Comparison of ENCODE assay signal across 8 mouse cellular contexts in genomic region chr11:113618303-113618671, GRCm38 (mm10). TPM values are rescaled to one million over a fixed set of nuclear protein-coding genes. Genes with fewer than 3 reads are reported as not detected.
A peak's percentile ranks its signal among the peaks of the same experiment; 100 is the strongest.
DNase-seq lines count a peak whose midpoint lies in the region; ATAC-seq and TF ChIP-seq lines count a peak whose summit lies in the region.

No protein-coding gene starts in this region.

- H3K36me3 ChIP-seq in kidney, postnatal 0 days (ENCODE audit: insufficient read depth, low read length) = no peaks in the 10 kb centered on the region
- H3K36me3 ChIP-seq in embryonic facial prominence, embryonic 14.5 days (ENCODE audit: control insufficient read depth, insufficient read depth, low read length) = no peaks in the 10 kb centered on the region
- no peaks in the 10 kb centered on the region for H3K36me3 ChIP-seq in intestine, postnatal 0 days (ENCODE audit: control insufficient read depth, insufficient read depth)
- H3K36me3 ChIP-seq in neural tube, embryonic 12.5 days = no peaks in the 10 kb centered on the region

- 21% methylated on average over 4 of the region's 4 CpGs for WGBS in kidney, postnatal 0 days
- WGBS in embryonic facial prominence, embryonic 14.5 days = 20% methylated on average over 4 of the region's 4 CpGs
- 24% methylated on average over 4 of the region's 4 CpGs for WGBS in intestine, postnatal 0 days
- WGBS in neural tube, embryonic 12.5 days = 22% methylated on average over 4 of the region's 4 CpGs

- no peak for DNase-seq in kidney, postnatal 0 days (ENCODE audit: low spot score)
- no peak for DNase-seq in kidney, adult 11 months
- DNase-seq in embryonic facial prominence, embryonic 14.5 days (ENCODE audit: low spot score) = no peak
- DNase-seq in frontal cortex, adult 2 months (ENCODE audit: extremely low spot score in 1 of 2, low spot score in 1 of 2) = no peak
- DNase-seq in gastrocnemius, postnatal 25 days = no peak
- DNase-seq in adrenal gland, postnatal 25 days = no peak

- peak overlapping the region; percentile 30; the same call in 1 of the 2 replicates for H3K4me3 ChIP-seq in kidney, postnatal 0 days (replicated peaks; ENCODE audit: low read depth, low read length)
- peak overlapping the region; percentile 48 for H3K4me3 ChIP-seq in embryonic facial prominence, embryonic 14.5 days (ENCODE audit: low read depth, low read length)
- peak overlapping the region; percentile 43 for H3K4me3 ChIP-seq in intestine, postnatal 0 days (ENCODE audit: low read depth, low read length)
- peak overlapping the region; percentile 48; the same call in 1 of the 2 replicates for H3K4me3 ChIP-seq in neural tube, embryonic 12.5 days

- no peak for ATAC-seq in kidney, postnatal 0 days (replicated peaks; ENCODE audit: low FRiP score, low read depth)
- no peak for ATAC-seq in embryonic facial prominence, embryonic 14.5 days (ENCODE audit: low read depth)
- ATAC-seq in intestine, postnatal 0 days = no peak
- no peak for ATAC-seq in neural tube, embryonic 12.5 days (ENCODE audit: low FRiP score, low read depth)

- TF ChIP-seq CTCF in kidney, postnatal 0 days (IDR thresholded peaks at IDR 0.05; ENCODE audit: low read depth) = no peak
- no peak for TF ChIP-seq CTCF in intestine, postnatal 0 days (IDR thresholded peaks at IDR 0.05; ENCODE audit: low read depth)

- no peak overlapping the region for H3K9ac ChIP-seq in kidney, postnatal 0 days (ENCODE audit: low read depth, low read length)
- H3K9ac ChIP-seq in embryonic facial prominence, embryonic 14.5 days (ENCODE audit: low read depth, low read length) = no peak overlapping the region
- H3K9ac ChIP-seq in intestine, postnatal 0 days (ENCODE audit: low read depth, low read length) = no peak overlapping the region
- peak overlapping the region; percentile 69; the same call in 1 of the 2 replicates for H3K9ac ChIP-seq in neural tube, embryonic 12.5 days

- H3K27ac ChIP-seq in kidney, postnatal 0 days = no peak overlapping the region
- no peak overlapping the region for H3K27ac ChIP-seq in embryonic facial prominence, embryonic 14.5 days (replicated peaks; ENCODE audit: low read depth, low read length)
- no peak overlapping the region for H3K27ac ChIP-seq in intestine, postnatal 0 days (ENCODE audit: low read depth, low read length)
- H3K27ac ChIP-seq in neural tube, embryonic 12.5 days = no peak overlapping the region

- H3K9me3 ChIP-seq in kidney, postnatal 0 days (replicated peaks; ENCODE audit: low read length) = no peaks in the 10 kb centered on the region
- no peaks in the 10 kb centered on the region for H3K9me3 ChIP-seq in embryonic facial prominence, embryonic 14.5 days (ENCODE audit: control insufficient read depth, low read length)
- no peaks in the 10 kb centered on the region for H3K9me3 ChIP-seq in intestine, postnatal 0 days (ENCODE audit: control insufficient read depth)
- H3K9me3 ChIP-seq in neural tube, embryonic 12.5 days = no peaks in the 10 kb centered on the region

- H3K4me2 ChIP-seq in kidney, postnatal 0 days (ENCODE audit: low read length) = peak overlapping the region; percentile 83
- H3K4me2 ChIP-seq in embryonic facial prominence, embryonic 14.5 days (ENCODE audit: low read depth, low read length) = peak overlapping the region; percentile 97
- H3K4me2 ChIP-seq in intestine, postnatal 0 days (replicated peaks; ENCODE audit: low read depth) = peak overlapping the region; percentile 83
- peak overlapping the region; percentile 94 for H3K4me2 ChIP-seq in neural tube, embryonic 12.5 days (replicated peaks)

- peaks cover 12% of the 10 kb centered on the region; the same call in 1 of the 2 replicates for H3K4me1 ChIP-seq in kidney, postnatal 0 days (replicated peaks; ENCODE audit: insufficient read depth, low read length)
- peaks cover 19% of the 10 kb centered on the region for H3K4me1 ChIP-seq in embryonic facial prominence, embryonic 14.5 days (ENCODE audit: control insufficient read depth, insufficient read depth, low read length)
- H3K4me1 ChIP-seq in intestine, postnatal 0 days (replicated peaks; ENCODE audit: control insufficient read depth, insufficient read depth, low read length) = 0 out of 2 replicates have a peak, but pooled peaks cover 7% of the 10 kb centered on the region
- peaks cover 41% of the 10 kb centered on the region for H3K4me1 ChIP-seq in neural tube, embryonic 12.5 days

- peaks cover 10% of the 10 kb centered on the region for H3K27me3 ChIP-seq in kidney, postnatal 0 days (ENCODE audit: insufficient read depth, low read length)
- peaks cover 48% of the 10 kb centered on the region for H3K27me3 ChIP-seq in embryonic facial prominence, embryonic 14.5 days (replicated peaks; ENCODE audit: control insufficient read depth, insufficient read depth, low read length)
- H3K27me3 ChIP-seq in intestine, postnatal 0 days (replicated peaks; ENCODE audit: control insufficient read depth, insufficient read depth, low read length) = peaks cover 32% of the 10 kb centered on the region
- peaks cover 33% of the 10 kb centered on the region for H3K27me3 ChIP-seq in neural tube, embryonic 12.5 days (replicated peaks)

RNA-seq across cellular contexts. Expression of gene Sstr2, which starts 0.9 kb away (rescaled TPM):
- 0.20 and 0.31 TPM in 2 replicates for polyA plus RNA-seq in kidney, postnatal 0 days (2015; fragmentation: Nextera tagmentation; extraction: Ambion mirVana)
- polyA plus RNA-seq in embryonic facial prominence, embryonic 14.5 days (2014; fragmentation: Nextera tagmentation; extraction: Ambion mirVana) = 0.71 and 1.0 TPM in 2 replicates
- polyA plus RNA-seq in intestine, postnatal 0 days (2015; fragmentation: Nextera tagmentation; extraction: Ambion mirVana) = 0.99 and 1.0 TPM in 2 replicates
- 27.6 and 27.8 TPM in 2 replicates for polyA plus RNA-seq in neural tube, embryonic 12.5 days (2016; fragmentation: Nextera tagmentation; extraction: Ambion mirVana)
- polyA plus RNA-seq in frontal cortex, adult 2 months (2012; rRNA removed) = 15.3 and 18.3 TPM in 2 replicates
- total RNA-seq in gastrocnemius, postnatal 25 days (2021) = not detected
- 0.85 and 2.6 TPM in 2 replicates for total RNA-seq in adrenal gland, postnatal 25 days (2021)

RNA-seq across cellular contexts. Expression of gene Cog1, which starts 30.7 kb away (rescaled TPM):
- 21.0 and 21.6 TPM in 2 replicates for polyA plus RNA-seq in kidney, postnatal 0 days (2015; fragmentation: Nextera tagmentation; extraction: Ambion mirVana)
- 23.4 and 27.7 TPM in 2 replicates for polyA plus RNA-seq in embryonic facial prominence, embryonic 14.5 days (2014; fragmentation: Nextera tagmentation; extraction: Ambion mirVana)
- 19.6 and 20.9 TPM in 2 replicates for polyA plus RNA-seq in intestine, postnatal 0 days (2015; fragmentation: Nextera tagmentation; extraction: Ambion mirVana)
- polyA plus RNA-seq in neural tube, embryonic 12.5 days (2016; fragmentation: Nextera tagmentation; extraction: Ambion mirVana) = 44.1 and 50.7 TPM in 2 replicates
- 59.1 and 61.1 TPM in 2 replicates for polyA plus RNA-seq in frontal cortex, adult 2 months (2012; rRNA removed)
- total RNA-seq in gastrocnemius, postnatal 25 days (2021) = 10 to 100 TPM; 18.6 to 20.2 TPM
- 47.7 and 56.8 TPM in 2 replicates for total RNA-seq in adrenal gland, postnatal 25 days (2021)

RNA-seq across cellular contexts. Expression of gene Slc39a11, which starts 31.6 kb away (rescaled TPM):
- 22.8 and 23.3 TPM in 2 replicates for polyA plus RNA-seq in kidney, postnatal 0 days (2015; fragmentation: Nextera tagmentation; extraction: Ambion mirVana)
- 23.6 and 25.6 TPM in 2 replicates for polyA plus RNA-seq in embryonic facial prominence, embryonic 14.5 days (2014; fragmentation: Nextera tagmentation; extraction: Ambion mirVana)
- 50.7 and 54.7 TPM in 2 replicates for polyA plus RNA-seq in intestine, postnatal 0 days (2015; fragmentation: Nextera tagmentation; extraction: Ambion mirVana)
- 26.1 and 26.7 TPM in 2 replicates for polyA plus RNA-seq in neural tube, embryonic 12.5 days (2016; fragmentation: Nextera tagmentation; extraction: Ambion mirVana)
- polyA plus RNA-seq in frontal cortex, adult 2 months (2012; rRNA removed) = 11.2 and 12.3 TPM in 2 replicates
- 1 to 10 TPM; 1.8 to 3.1 TPM for total RNA-seq in gastrocnemius, postnatal 25 days (2021)
- total RNA-seq in adrenal gland, postnatal 25 days (2021) = 19.8 and 26.3 TPM in 2 replicates
